Mouse (Mus musculus): Measurements from ENCODE around the gene Phip.

The Phip gene

DNA sequence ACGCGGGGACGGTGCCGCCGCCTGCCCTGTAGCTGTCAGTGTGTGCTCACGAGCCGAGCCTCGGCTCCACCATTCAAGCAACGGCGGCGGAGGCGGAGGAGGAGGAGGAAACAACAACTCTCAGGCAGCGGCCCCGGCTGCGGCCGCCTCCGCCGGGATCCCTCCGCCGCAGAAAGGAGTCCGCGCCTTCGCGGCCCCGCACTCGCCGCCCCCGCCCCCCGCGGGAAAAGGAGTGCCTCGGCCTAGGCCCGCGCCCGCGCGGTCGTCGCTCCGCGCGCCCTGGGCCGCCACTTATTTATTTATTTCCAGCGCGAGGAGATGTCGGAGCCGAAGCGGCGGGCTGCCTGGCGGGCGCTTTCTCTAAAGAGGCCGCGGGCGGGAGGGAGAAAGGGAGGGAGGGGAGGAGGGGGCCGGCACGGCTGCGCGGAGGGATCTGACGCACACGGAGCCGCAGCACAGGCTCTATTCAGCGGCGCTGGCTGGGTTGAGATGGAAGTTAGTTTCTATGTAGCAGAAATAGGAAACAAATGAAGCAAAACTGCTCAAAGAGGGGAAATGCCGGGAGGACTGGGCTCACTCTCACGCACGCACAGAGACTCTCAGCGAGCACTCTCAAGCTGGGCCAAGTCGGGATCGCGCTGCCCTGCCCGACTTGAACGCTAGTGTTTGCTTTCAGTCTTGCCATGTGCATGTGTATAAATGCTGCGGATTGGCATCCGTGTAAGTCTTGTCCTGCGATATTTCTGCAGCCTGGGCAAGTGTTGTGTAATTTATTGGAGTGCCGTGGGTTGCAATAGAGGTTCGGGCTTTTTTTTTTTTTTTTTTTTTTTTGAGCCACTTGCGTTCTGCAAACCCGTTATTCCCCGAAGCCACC is at the start of gene Phip:
TSS of gene Phip (minus strand) at position 175 of the 874 bp plus-strand sequence.
- peak; percentile 94 for DNase-seq (ENCODE audit: extremely low read depth, insufficient read length, low spot score)

DNA sequence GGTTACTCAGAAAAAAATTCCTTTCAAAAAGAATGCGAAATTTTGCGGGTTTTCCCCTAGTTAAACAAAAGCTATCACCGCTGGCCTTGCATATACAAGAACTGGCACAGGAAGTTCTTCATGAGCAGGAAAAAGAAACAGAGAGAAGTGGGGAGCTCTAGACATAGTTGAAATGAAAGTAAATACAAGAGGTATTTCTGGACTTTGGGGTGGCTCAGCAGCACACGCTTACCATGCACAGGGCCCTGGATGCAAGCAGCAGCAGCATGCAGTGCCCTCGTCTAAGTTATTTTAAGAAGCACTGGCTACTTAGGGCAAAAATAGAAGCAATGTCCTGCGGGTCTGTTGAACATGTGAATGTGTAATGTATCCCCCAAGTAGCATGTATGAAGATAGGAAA is 48.4 kb upstream of the Phip start:
- no peak for DNase-seq (ENCODE audit: extremely low read depth, insufficient read length, low spot score)

DNA sequence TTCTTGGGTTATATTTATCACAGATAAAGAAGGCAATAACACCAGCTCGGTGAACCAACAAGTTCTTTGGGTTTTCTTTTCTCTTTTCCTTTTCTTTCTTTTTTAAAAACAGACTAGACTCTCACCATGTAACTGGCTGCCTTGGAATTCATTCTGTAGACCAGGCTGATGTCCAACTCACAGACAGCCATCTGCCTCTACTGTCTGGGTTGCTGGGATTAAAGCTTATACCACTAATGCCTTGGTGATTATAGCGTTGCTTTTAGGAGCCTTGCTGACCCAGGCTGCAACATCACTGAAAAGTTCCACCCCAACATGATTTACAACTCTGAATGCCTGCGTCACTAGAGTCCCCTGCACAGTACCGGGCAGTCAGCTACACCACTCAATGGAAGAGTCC is 39.2 kb upstream of the Phip start:
- DNase-seq (ENCODE audit: extremely low read depth, insufficient read length, low spot score), result no peak

DNA sequence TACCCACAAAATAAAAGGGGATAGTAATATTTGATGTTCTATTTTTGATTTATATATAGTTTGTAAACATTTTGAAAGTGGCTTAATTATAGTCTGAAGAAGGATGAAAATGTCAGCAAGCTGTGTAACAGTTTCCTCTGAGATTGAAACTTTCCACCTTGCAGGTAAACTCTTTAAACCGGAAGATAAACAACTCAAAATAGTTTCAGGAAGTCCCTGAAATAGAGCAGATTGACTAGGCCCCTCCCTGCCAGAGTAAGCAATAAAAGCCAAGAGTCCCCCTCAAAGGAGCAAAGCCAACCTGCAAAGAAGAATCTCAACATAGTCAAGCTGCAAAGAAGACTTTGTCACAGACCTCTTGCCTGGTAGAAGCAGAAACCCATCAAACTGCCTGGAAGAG is 33.0 kb upstream of the Phip start:
- DNase-seq (ENCODE audit: extremely low read depth, insufficient read length, low spot score), result no peak

DNA sequence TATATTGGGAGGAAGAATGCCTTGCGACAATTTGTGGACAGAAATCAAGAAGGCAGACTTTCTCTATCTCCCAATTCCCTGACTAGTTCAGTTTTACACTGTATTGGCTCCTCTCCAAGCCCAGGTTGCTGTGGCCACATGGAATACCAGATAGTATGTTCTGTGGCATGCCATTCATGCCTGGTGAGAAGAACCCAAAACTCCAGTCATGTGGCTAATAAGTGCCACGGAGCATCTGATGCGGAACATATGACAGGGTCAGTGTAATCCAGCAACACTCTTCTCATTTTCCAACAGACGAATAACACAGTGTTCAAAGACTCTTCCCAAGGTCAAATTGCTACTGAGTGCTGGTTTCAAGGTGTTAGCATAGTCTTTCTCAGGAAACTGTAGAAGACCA is 26.0 kb upstream of the Phip start:
- no peak for DNase-seq (ENCODE audit: extremely low read depth, insufficient read length, low spot score)

DNA sequence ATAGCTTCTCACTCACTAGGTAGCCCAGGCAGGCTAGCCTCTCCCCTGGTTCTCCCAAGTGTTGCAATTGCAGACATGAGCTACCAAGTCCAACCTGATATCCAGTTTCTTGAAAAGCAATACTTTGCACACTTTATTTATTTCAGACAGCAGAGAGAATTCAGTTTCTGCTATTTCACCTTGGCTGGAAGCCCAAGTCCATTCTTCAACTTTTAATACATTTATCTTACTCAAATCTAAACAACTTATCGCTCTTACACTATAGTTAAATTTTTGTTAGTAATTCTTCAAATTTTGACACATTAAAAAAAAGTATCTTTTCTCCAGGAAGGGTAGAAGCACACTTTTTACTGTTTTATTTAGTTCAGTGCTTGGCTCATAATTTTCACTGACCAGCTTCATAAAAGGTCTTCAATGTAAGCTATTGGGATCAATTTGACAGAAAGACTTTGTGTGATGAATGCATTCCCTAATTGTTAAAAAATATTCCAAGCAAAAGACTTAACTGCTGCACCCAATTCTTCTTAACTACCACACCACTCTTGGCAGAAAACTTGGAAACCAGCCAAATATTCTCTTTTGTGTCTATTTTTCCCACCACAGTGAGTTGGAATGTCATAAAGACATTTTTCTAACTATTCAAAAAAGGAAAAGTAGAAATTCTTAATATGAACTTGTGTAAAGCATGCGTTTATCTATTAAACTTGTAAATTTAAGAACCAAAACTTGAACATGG is 22.6 kb upstream of the Phip start:
- no peak for DNase-seq (ENCODE audit: extremely low read depth, insufficient read length, low spot score)

DNA sequence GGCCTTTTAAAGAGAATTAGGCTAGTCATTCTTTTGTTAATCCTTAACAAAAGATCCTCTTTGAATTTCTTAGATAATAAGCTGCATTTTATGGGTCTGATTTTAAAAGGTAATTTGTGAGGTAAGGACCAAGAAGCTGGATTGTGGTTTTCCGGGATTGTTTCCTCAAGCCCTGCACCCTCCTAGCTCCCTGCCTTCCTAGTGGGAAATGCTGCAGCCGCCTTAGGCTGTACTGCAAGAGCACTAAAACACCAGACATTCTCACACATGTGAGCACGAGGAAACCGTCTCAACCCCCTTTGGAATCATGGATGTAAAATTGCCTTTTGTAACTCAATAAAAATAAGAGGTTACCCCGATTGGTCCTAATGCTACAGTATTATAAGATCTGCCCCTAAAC is 1.6 kb upstream of the Phip start:
- DNase-seq (ENCODE audit: extremely low read depth, insufficient read length, low spot score), result no peak

DNA sequence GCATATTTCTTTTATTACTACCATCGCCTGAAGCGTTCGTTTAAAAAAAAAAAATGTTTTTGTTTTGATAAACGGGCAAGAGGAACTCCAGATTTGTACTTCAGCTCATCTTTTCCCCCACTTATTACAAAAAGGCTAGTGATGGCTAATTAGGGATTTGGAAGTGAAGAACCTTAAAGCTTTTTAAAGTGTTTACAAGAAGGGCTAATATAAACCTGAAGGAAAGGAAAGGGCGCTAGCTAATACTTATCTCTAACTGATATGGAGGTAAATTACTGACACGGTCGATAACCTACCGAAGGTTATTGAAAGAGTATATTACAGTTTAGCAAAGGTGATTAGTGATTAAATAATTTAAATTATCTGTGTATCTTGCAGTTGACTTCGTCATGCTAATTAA is 903 bp upstream of the Phip start:
- no peak for DNase-seq (ENCODE audit: extremely low read depth, insufficient read length, low spot score)

DNA sequence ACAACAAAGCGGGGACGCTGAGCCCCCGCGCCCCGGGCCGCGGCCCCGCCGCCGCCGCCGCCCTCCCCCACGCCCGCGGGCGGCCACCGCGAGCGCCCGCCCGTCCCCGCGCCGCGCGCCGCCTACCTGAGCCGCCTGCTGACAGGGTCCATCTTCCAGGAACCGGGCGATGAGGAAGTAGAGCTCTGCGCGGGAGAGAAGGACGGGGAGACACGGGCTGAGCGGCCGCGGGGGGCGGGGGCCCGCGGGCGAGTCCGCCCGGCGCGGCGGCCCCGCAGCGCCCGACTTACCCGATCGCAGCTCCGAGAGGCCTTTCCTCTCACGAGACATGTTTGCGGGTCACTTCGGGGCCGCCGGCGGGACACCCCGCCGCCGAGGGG is 364 bp downstream of the Phip start:
- no peak for DNase-seq (ENCODE audit: extremely low read depth, insufficient read length, low spot score)

DNA sequence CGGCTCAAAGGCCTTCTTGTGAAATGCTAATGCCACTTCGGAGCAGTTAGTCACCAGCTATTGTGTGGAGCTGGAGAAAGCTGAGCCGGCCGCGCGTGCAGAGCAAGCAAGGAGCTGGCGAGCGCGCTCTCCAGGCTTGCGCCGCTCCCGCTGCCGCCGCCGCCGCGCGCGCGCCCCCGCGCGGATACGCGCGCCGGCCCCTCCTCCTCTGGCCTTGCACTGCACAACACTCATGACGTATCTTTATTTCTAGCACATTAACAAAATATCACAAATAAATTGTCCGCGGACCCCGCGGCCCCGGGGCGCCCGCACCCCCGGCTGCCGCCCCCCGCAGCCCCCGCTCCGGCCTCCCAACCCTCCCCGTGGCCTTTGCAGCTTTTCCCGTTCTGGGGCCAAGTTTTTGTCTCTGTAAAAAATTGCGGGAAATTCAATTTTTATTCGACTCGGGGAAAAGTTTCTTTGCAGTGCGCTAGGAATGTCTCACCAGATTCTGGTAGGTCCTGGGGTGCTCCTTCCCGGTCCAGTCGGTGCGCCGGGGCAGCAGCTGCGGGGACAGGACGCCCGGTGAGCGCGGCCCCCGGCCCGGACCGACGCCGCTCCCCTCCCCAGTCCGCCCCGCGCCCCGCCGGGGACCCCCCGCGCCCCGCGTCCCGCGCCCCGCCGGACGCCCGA is 992 bp downstream of the Phip start:
- DNase-seq (ENCODE audit: extremely low read depth, insufficient read length, low spot score), result peak; percentile 94

DNA sequence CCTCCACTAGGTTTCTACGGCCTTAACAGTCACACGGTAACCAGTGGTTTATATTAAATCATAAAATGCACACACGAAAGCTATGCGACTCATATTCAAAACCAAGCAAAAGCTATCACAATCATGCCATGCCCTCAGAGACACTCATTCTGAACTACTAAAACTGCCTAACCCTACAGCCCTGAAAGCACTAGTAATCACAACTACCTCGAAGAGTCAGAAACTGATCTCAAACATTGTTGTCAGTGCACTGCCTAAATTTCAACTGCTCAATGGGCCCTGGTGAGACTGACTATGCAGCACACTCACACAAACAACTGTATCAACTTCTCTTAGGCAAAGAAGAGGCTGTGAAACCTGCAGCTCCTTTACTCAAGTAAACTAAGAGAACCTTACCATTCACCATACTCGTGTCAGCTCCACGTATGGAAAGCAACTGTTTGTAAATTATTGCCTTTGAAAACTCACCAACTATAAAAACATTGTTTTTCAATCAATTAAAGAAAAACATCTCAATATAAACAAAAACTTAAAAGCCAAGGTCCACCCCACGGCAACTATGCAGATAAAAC is 1.9 kb downstream of the Phip start:
- DNase-seq (ENCODE audit: extremely low read depth, insufficient read length, low spot score), result no peak

DNA sequence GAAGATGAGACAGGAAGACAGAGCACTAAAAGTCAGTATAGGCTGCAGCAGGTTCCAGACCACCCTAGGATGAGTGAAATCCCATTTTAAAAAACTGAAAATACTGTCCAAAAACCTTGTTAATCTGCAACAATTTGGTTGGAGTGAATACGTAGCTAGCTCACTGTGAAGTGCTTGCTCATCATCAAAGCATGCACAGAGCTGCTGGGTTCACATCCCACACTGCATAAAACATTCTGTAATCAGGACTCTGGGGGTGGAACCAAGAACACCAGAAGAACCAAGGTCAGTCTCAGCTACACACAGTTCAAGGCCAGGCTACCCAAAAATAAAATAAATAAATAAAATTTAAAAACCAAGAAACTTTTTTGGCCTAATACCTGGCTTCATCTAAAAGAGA is 3.9 kb downstream of the Phip start:
- peak; percentile 23 for DNase-seq (ENCODE audit: extremely low read depth, insufficient read length, low spot score)

DNA sequence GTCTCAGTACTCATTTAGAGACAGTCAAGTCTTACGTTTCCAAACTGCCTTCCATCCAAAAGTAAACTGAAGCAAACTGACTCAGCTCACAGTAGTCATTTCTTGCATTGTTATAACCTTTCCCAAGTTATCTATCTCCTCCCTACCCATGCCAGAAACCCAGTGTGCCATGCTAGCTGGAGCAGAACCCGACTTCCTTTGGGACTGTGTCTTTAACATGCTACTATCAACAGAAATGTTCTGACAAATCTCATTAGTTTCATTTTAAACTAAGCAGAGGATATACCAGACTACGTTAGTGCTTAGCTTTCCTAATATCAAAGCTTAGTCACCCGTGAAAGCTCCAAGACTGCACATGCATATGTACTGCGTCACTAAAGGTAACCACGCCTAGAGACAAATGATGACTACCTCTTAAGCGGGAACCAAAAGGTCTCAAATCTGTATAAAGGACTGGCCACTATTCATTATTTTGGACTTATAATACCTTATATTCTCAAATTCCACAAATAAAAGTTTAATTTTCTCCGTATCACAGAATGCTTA is 8.2 kb downstream of the Phip start:
- DNase-seq (ENCODE audit: extremely low read depth, insufficient read length, low spot score), result peak; percentile 39

DNA sequence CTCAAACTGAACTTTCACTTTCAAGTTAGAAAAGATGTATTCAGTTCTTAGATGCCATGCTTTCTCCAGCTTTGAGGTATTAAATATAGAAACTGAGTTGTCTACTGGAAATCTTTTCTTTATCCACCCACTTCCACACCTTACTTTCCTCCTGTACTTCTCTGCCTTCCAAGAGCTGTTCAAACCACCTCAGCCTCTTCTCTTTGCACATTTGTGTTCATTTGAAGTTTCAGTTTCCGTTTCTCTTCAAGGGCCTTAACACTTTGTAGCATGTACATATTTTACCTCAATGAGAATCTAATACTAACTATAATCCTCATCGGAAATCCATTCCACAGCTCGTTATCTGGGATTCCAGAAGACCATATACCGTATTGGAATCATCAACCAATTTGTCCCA is 11.3 kb downstream of the Phip start:
- DNase-seq (ENCODE audit: extremely low read depth, insufficient read length, low spot score), result no peak

DNA sequence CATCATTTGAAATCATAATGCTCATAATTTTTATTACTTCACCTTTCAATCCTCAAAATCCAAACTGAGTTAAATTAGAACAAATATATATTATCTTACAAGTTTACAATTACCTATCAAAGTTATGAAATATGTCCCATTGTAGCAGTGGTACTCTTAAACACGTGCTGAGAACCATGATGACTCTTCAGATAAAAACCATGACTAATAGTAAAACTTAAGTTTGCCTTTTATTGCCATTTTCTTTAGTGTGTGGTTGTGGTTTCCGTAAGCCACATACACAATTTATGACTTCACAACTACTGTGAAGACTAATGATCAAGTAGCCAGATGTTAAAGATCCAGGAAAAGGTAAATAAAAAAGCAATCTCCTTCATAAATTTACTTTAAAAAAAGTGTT is 14.0 kb downstream of the Phip start:
- DNase-seq (ENCODE audit: extremely low read depth, insufficient read length, low spot score), result no peak

DNA sequence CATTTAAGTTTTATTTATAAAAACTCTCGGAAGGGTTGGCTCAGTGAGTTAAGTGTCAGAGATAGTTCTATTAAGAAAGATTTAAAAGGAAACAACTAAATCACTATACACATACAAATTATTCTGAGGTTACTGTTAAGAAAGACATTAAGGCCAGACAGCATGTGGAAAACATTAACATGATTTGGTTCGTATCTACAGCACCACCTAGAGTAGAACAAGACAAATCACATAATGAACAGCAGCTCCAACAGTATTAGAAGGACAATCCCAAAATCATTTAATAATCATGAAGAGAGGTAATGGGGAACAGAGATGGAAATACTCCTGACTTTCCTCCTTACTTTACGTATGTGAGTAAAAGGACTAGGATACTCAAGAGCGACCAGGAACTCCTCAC is 20.0 kb downstream of the Phip start:
- no peak for DNase-seq (ENCODE audit: extremely low read depth, insufficient read length, low spot score)

DNA sequence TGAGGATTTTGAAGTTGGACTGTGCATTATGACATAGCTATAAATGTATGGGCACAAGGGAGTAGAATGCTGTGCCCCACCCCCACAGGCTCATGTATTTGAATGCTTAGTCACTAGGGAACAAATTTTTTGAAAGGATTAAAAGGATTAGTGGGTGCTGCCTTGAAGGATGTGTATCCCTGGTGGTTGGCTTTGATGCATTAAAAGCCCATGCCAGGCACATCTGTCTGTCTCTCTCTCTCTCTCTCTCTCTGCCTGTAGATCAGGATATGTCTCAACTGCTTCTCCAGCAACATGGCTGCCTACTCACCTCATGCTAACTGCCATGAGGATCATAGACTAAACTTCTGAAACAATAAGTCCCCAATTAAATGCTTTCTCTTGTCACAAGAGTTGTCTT is 23.0 kb downstream of the Phip start:
- no peak for DNase-seq (ENCODE audit: extremely low read depth, insufficient read length, low spot score)

DNA sequence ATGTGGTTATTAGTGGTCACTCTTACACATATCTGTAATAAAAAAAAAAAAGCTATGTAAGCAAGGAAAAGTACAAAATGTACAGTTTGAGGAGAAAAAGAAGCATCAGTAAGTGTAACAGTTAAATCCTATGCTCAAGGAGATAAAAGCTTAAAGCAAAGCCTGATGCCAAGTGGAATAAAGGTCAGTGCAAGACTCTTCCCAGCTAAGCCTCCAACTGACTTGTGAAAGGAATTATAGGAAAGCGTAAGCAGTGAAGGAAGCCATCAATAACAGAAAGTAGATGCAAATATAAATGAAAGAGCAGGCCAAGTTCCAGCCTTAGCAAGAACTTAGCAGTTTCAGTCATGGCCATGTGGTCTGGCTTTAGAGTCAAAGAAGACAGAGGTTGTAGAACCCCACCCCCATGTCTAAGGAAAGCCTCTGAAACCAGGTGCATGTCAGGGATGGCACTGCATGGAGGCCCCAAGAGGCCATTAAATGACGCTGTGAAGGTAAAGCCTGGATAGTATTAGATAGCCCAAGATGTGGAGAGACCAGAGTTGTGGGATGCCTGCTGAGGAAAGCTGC is 23.8 kb downstream of the Phip start:
- DNase-seq (ENCODE audit: extremely low read depth, insufficient read length, low spot score), result no peak

DNA sequence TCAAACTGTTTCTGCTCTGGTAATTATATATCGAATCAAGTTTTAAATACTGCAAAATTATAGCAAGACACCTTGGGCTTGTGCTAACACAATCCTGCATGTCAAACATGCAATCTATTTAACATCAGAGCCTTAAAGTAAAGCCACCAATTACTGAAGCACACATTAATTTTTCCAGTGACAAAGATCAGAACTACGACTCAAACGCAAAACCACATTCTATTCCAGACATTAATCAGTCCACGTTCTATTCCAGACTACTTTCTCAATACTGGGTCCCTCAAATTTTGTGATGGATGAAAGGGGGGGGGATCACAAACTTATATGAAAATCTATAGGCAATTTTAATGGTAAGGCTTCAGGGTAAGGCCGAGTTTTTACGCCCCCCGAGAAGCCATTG is 68.1 kb downstream of the Phip start:
- DNase-seq (ENCODE audit: extremely low read depth, insufficient read length, low spot score), result no peak

DNA sequence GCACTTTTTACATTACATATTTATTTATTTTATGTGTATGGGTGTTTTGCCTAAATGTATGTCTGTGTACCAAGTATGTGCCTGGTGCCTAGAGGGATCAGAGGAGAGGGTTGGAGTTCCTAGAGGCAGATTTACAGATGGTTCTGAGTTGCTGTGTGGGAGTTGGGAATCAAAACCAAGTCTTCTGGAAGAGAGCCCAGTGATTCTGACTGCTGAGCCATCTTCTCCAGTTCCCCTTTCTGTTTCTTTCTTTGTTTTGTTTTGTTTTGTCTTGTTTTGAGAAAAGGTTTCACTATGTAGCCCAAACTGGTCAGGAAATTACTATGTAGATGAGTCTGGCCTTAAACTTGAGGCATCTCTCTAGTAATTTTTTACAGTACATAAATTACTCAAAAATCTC is 86.7 kb downstream of the Phip start:
- DNase-seq (ENCODE audit: extremely low read depth, insufficient read length, low spot score), result no peak

DNA sequence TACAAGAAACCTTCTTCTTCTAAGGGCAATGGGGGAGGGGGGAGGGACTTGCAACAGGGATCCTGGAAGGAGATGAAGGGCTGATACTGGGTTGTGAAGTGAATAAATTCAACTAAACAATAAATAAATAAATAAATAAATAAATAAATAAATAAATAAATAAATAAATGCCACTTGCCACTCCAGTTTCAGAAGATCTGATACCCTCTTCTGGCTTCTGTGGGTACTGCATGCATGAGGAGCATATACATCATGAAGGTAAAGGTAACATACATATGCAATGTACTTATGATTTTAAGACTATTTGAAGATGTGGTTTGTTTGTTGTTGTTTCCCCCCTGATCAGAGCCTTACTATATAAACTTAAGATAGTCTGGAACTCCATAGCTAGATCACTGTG is 91.1 kb downstream of the Phip start:
- no peak for DNase-seq (ENCODE audit: extremely low read depth, insufficient read length, low spot score)

Data from 3134 (cell line).